Mouse (Mus musculus) spleen, postnatal 10 days (tissue): ENCODE data around the gene 1700021F05Rik.

Experiments
- DNase-seq, 2 experiments: peaks; one replicate each; pipeline ENCODE4 v3.0.0; 2021 to 2022; ENCODE audit warnings: low spot score in 2 of 2

Gene 1700021F05Rik

GRCm38 (mm10) chr10:43483426-43483995 is 57.3 kb downstream of the 1700021F05Rik start:
- no peak for DNase-seq

- DNase-seq: no peak
These were observed 58.8 kb downstream of the 1700021F05Rik start for GRCm38 (mm10) chr10:43482021-43482420.

GRCm38 (mm10) chr10:43481179-43481578 is 59.6 kb downstream of the 1700021F05Rik start:
- DNase-seq: no peak

GRCm38 (mm10) chr10:43480227-43480849 is 60.5 kb downstream of the 1700021F05Rik start:
- DNase-seq: peak in 1 of 2 experiments; percentile 14

- peak; percentile 90 for DNase-seq
These were observed 61.2 kb downstream of the 1700021F05Rik start for GRCm38 (mm10) chr10:43479436-43480157.

- peak in 1 of 2 experiments; percentile 61 for DNase-seq
These were observed 61.9 kb downstream of the 1700021F05Rik start, which contains the start of gene Bend3 for GRCm38 (mm10) chr10:43478751-43479435. Bend3 (plus strand) TSS chr10:43478831.

GRCm38 (mm10) chr10:43477865-43478681 is 62.7 kb downstream of the 1700021F05Rik start:
- peak; percentile 29 to 46 for DNase-seq

GRCm38 (mm10) chr10:43477459-43477858 is 63.3 kb downstream of the 1700021F05Rik start:
- no peak for DNase-seq

GRCm38 (mm10) chr10:43475376-43475775 is 65.4 kb downstream of the 1700021F05Rik start:
- peak in 1 of 2 experiments; percentile 64 for DNase-seq
